Mouse (Mus musculus): ENCODE measurements around the gene Jmy. TPM values are rescaled to one million over a fixed set of nuclear protein-coding genes. Genes with fewer than 3 reads are reported as not detected.

The Jmy gene
- total and polyA plus RNA-seq, 3 experiments, result 24.9 to 48.6 (median 42.7) TPM

Other genes with a start within 250 kb of the Jmy start
- 10 to 100 TPM; 27.2 to 56.6 TPM for gene Homer1, start 200.2 kb downstream of the Jmy start, total RNA-seq (2021)
- 4.7 and 5.2 TPM in 2 replicates for gene Homer1, start 200.2 kb downstream of the Jmy start, polyA plus RNA-seq (2012; rRNA removed)
- 10 to 100 TPM in 1 of 2 experiments, under 1 TPM in 1; 0.97 to 11.8 TPM for gene Bhmt, start 138.2 kb upstream of the Jmy start, total RNA-seq (2021)
- 0.80 and 0.92 TPM in 2 replicates for gene Bhmt, start 138.2 kb upstream of the Jmy start, polyA plus RNA-seq (2012; rRNA removed)
- gene Bhmt2, start 174.5 kb upstream of the Jmy start, total RNA-seq (2021), result under 1 TPM; 0.17 to 0.66 TPM
- 0.08 TPM in 1 of 2 replicates, not detected in the other for gene Bhmt2, start 174.5 kb upstream of the Jmy start, polyA plus RNA-seq (2012; rRNA removed)
- gene Dmgdh, start 174.6 kb upstream of the Jmy start, total RNA-seq (2021), result under 1 TPM in 1 of 2 experiments, not detected in 1; 0.89 TPM
- gene Dmgdh, start 174.6 kb upstream of the Jmy start, polyA plus RNA-seq (2012; rRNA removed), result 0.17 TPM in 1 of 2 replicates, not detected in the other

Data from adrenal gland, adult 2 months (tissue).